ENCODE assay signal across 8 mouse cellular contexts in genomic region chr13:101801372-101802186, GRCm38 (mm10). TPM values are rescaled to one million over a fixed set of nuclear protein-coding genes. Genes with fewer than 3 reads are reported as not detected.
DNase-seq lines count a peak whose midpoint lies in the region; ATAC-seq and TF ChIP-seq lines count a peak whose summit lies in the region.

No protein-coding gene starts in this region.

- peak; percentile 23 for ATAC-seq in inflammation-experienced regulatory T-cells, adult 6 months

- intact Hi-C loops in left cerebral cortex, adult 2 months (cut with DNase I) = loop anchor here (2.0 kb wide), 1 partner anchor 33 kb away; the partner anchor contains the start of gene Pik3r1

- H3K4me3 ChIP-seq in left cerebral cortex, adult 2 months = peak overlapping the region; percentile 50

- peak; percentile 42 to 50 for DNase-seq in adrenal gland, adult 18-20 months (ENCODE audit: low spot score in 2 of 2)
- peak; percentile 86 for DNase-seq in embryo, embryonic 10.5 days (ENCODE audit: low spot score)
- peak; percentile 53 for DNase-seq in gastrocnemius, postnatal 25 days
- peak; percentile 66 to 68 for DNase-seq in left cerebral cortex, adult 2 months (ENCODE audit: extremely low spot score in 1 of 2, low spot score in 2 of 2)
- DNase-seq in lung, postnatal 36 days = peak; percentile 85
- peak; percentile 86 for DNase-seq in retina, postnatal 1 day
- peak; percentile 47 to 66 for DNase-seq in urinary bladder, postnatal 4 days (ENCODE audit: low spot score in 2 of 2)

- H3K27ac ChIP-seq in left cerebral cortex, adult 2 months = peak overlapping the region; percentile 86

- no peak for TF ChIP-seq CTCF in left cerebral cortex, adult 2 months (IDR thresholded peaks at IDR 0.05)

RNA-seq across cellular contexts. Expression of gene Pik3r1, which starts 33.6 kb away (rescaled TPM):
- 10 to 100 TPM; 58.8 to 93.1 TPM for total RNA-seq in adrenal gland, adult 18-20 months (2021)
- 10 to 100 TPM; 25.4 to 27.0 TPM for total RNA-seq in gastrocnemius, postnatal 25 days (2021)
- 10 to 100 TPM; 78.0 to 94.8 (median 90.1) TPM for polyA plus RNA-seq in inflammation-experienced regulatory T-cells, adult 6 months (2017; shearing (Covaris generic))
- 100 to 1,000 TPM; 136 to 159 TPM for total RNA-seq in left cerebral cortex, adult 2 months (2021)

Comparison
In these comparisons a context has a peak if more than half of its experiments do, and no peak if none do; other contexts are left out.
1. Peak in every context shown above with its lines: DNase-seq, ATAC-seq, H3K4me3 ChIP-seq and H3K27ac ChIP-seq.